Mouse (Mus musculus): ENCODE measurements around the gene Spink2.
"Not testable (repeated sequence)": the region's sequence is repeated elsewhere in the genome, so short reads cannot be mapped to it uniquely, and the experiment has no call there.

Gene Spink2

DNA sequence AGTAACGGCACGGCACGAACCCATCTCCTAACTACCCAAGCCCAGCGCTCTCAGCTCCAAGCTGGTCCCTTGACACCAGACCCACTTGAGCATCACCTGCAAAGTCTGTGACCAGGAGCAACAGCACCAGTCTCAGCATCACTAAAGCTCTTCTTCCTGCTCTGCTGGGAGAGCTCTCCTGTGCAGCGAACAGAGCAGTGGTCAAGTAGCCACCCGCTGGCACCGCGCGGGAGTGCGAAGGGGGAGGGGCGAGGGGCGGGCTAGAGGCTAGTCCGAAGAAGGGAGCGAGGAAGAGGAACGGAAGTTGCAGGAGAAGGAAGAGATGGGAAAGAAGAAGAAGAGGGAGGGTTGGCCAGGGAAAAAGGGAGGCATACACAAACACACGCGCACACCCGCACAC, at the start of gene Spink2:
Gene Spink2 (minus strand): TSS at position 236 of the 400 bp plus-strand sequence.
- peak; percentile 26 for DNase-seq

DNA sequence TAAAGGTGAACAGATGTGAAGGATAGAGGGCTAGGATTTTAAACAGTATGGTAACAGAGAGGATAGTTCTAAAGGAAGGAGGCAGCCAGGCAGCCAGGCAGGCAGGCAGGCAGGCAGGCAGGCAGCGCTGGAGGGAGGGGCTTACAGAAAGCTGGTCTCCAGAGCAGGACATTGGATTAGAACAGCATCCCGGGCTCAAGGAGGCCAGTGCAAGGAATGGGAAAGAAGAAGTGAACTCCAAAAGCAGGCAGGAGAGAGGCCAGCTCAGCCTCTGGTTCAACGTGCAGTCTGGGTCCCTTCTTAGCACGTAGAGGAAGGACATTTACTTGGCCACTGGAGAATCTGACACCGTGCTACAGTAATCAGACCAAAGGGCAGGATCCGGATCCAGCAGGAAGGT, 48.9 kb upstream of the Spink2 start:
- no peak for DNase-seq

DNA sequence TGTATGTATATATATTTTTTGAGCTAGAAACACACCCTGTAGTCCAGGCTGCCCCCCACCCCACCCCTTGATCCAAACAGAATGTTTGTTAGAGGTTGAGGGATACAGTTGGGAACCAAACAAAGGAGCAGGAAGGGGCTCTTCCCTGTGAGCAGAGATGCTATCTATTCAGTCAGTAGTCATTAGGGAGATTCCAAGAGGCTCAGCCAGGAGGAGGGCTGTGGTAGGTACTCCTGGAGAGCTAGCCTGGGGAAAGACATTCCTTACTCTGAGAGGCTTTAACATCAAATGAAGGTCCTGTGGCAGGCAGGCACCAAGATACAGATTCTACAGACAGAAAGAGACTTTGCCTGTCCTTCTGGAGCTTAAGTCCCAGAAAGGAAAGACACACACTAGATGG, 48.0 kb upstream of the Spink2 start:
- DNase-seq = no peak

DNA sequence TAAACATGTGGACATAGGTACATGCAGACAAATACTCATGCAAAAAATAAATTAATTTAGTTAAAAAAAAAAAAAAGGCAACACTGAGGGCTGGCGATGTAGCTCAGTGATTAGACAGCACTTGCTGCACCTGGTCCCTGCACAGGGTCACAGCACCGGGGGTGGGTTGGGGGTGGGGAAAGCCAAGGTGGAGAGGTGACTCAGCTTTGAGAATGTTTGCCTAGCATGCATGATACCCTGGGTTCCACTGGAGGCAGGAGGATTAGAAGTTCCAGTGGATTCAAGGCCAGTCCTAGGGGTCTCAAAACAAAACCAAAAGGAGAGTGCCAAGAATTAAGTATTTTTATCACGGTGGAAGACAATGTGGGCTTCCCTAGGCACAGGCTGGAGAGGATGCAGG, 46.3 kb upstream of the Spink2 start:
- no peak for DNase-seq

DNA sequence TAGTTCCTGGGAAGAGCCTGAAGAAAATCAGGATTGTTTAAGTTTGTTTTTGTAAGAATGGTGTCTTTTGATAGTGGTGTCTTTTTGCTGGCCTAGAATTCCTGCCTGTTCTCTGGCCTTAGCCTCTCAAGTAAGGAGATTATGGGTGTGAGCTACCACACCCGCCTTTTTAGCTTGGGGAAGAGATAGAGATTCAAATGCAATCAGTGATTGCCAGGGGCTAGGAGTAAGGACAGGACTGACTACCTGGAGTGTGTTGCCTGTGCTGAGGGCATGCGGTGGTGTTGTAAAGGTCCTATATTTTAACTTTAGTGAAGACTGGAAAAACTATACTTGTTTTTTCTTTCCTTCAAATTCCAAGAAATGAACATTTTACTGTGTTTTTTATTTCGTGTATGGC, 43.1 kb upstream of the Spink2 start:
- DNase-seq = no peak

DNA sequence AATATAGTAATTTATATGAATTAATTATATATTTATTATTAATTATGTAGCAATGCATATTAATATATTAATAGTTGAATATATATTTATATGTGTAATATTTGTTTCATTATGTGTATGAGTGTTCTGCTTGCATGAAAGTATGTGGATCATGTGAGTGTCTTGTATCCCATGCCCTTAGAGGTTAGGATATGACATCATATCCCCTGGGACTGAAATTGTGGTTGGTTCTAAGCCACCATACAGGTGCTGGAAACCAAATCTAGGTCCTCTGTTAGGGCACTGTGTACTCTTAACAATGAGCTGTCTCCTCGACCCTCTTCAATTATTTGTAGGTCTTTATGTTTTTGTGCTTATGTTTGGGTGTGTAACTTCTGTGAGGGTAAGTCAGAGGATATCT, 41.9 kb upstream of the Spink2 start:
- no peak for DNase-seq

GRCm38 (mm10) chr5:77252115-77252827, 41.0 kb upstream of the Spink2 start:
- no peak for DNase-seq

DNA sequence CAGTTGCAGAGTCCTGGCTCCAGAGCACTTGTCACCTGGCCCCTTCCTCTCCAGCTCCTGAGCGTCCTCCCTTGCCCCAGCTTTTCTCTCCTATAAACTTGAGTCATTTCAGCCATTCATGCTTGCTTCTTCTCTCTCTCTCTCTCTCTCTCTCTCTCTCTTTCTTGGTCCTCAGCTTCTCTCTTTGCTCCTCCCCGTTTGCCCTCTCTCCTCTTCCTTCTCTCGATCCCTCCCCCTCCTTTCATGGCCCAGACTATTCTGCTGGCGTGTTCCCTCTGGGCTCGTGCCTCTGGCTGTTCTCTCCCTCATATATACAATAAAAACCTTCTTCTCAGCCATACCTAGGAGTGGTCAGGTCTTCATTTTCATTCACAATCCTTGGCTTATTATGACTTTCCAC, 40.4 kb upstream of the Spink2 start:
- DNase-seq = no peak

DNA sequence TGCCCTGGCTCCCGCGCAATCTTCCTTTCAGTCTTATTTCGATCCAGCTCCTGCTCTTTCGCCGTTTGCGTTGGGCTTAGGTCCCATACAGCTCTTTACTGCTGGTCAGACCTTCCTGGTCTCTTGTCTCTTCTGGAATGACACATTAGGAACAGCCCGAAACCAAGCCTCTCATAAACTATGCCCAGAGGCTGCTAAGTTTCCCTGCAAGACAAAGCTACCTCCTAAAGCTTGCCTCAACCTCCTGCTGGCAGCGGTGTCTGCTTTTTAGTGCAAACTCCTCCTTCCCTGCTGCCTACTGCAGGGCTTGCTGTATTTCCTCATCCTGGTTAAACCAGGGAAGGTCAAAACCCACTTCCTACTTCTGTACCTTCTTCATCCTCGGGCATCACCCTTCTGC, 38.8 kb upstream of the Spink2 start:
- DNase-seq = no peak

DNA sequence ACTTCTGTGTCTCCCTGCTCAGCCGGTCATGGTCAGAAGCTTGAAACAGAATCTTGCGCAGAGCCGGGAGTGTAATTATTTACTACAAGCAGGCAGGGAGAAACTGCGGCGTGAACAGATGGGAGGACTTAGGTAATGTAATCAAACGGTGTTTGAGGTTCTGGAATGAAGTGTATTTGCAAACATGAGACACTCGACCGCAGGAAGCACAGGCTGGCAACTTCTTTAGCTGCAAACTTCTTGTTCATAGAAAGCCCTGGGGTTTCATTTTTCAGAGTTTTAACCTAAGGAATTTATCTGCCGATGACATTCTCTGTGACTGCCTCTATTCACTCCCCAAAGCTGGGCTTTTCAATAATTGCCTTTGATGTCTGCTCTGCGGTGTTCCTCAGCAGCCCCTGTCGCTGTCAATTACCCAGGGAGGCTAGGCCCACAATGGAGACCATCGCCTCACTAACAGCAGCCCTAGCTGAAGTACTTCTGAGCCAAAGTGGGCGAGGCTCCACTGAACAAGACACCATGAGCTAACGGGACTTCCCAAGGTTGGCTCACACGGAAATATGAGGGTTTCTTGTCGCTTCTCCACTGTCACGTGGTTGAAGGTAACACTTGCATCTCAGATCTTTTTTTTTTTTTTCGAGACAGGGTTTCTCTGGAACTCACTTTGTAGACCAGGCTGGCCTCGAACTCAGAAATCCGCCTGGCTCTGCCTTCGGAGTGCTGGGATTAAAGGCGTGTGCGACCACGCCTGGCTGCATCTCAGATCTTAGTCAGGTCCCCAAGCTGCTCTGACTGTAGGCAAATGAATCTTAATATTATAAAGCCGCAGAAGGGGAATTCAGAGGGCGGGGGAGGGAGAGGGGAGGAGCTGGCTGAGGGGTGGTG, 34.8 kb upstream of the Spink2 start:
- peak; percentile 16 for DNase-seq

- DNase-seq = no peak
Observed at GRCm38 (mm10) chr5:77245463-77245786, 34.2 kb upstream of the Spink2 start.

- DNase-seq = no peak
Observed at GRCm38 (mm10) chr5:77244331-77244987, 33.2 kb upstream of the Spink2 start.

- DNase-seq = no peak
Observed at GRCm38 (mm10) chr5:77237104-77237503, 25.8 kb upstream of the Spink2 start.

- DNase-seq = no peak
Observed at GRCm38 (mm10) chr5:77234921-77235320, 23.6 kb upstream of the Spink2 start.

- not testable (repeated sequence) for DNase-seq
Observed at GRCm38 (mm10) chr5:77231863-77232262, 20.6 kb upstream of the Spink2 start.

- peak; percentile 25 for DNase-seq
Observed at GRCm38 (mm10) chr5:77228986-77229385, 17.7 kb upstream of the Spink2 start.

GRCm38 (mm10) chr5:77223043-77223975, 12.0 kb upstream of the Spink2 start:
- peak; percentile 45 for DNase-seq

GRCm38 (mm10) chr5:77217724-77218123, 6.5 kb upstream of the Spink2 start:
- no peak for DNase-seq

GRCm38 (mm10) chr5:77217211-77217610, 5.9 kb upstream of the Spink2 start:
- DNase-seq = peak; percentile 83

DNA sequence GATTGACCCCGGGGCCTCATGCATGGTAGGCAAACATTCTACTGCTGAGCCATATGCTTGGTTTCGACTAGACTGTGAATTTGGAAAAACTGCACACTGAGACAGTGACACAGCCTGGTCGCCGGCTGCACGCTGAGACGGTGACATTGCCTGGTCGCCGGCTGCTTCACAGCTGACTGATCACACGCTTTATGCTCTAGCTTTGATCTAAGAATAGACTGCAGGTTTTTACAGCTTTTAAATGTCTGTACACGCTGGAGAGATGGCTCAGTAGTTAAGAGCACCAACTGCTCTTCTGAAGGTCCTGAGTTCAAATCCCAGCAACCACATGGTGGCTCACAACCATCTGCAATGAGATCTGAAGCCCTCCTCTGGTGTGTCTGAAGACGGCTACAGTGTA, 5.1 kb downstream of the Spink2 start:
- DNase-seq = peak; percentile 38

- no peak for DNase-seq
Observed at GRCm38 (mm10) chr5:77202238-77202637, 9.0 kb downstream of the Spink2 start.

GRCm38 (mm10) chr5:77200695-77201094, 10.6 kb downstream of the Spink2 start:
- no peak for DNase-seq

DNA sequence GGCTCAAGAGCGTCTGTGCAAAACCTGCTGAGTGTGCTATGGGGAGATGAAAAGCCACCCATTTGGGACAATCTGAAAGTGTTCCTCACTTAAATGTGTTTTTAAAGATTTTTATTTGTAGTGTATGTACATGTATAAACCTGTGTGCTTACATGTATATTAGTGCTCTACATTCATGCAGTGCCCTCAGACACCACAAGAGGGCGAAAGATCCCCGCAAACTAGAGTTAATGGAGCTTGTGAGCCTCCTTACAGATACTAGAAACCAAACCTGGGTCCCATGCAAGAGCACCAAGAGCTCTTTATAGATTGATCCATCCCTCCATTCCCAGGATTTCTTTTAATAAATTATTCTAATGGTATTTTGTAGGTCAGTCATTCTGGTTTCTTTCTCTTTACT, 17.3 kb downstream of the Spink2 start:
- DNase-seq = peak; percentile 82

All from thymus, postnatal 14 days (tissue).